Comparison of ENCODE assay signal across 26 mouse cellular contexts in genomic region chr5:140517921-140518230, GRCm38 (mm10). TPM values are rescaled to one million over a fixed set of nuclear protein-coding genes. Genes with fewer than 3 reads are reported as not detected.
DNase-seq lines count a peak whose midpoint lies in the region; ATAC-seq and TF ChIP-seq lines count a peak whose summit lies in the region.
"Had no signal": no experiment of that assay in that cellular context is flagged by ENCODE, and none has a peak within 500 bp of the region (broad histone marks: within the 10 kb centered on the region; RNA-seq: fewer than 3 reads in every experiment).

No protein-coding gene starts in this region.

- peak overlapping the region; percentile 60; the same call in 1 of the 2 replicates for H3K27ac ChIP-seq in kidney, embryonic 16.5 days (ENCODE audit: low read length)
- peak overlapping the region; percentile 99 for H3K27ac ChIP-seq in CH12.LX (ENCODE audit: insufficient read depth, low read depth)
- H3K27ac ChIP-seq in embryonic facial prominence, embryonic 12.5 days: peak overlapping the region; percentile 36; the same call in 1 of the 2 replicates
- peak overlapping the region; percentile 45 for H3K27ac ChIP-seq in intestine, embryonic 16.5 days (ENCODE audit: low read length)
- H3K27ac ChIP-seq in midbrain, embryonic 13.5 days: no peak overlapping the region
- H3K27ac ChIP-seq: hindbrain, embryonic 14.5 days; liver, embryonic 13.5 days; neural tube, embryonic 13.5 days had no signal

- no peak for TF ChIP-seq RAD21 in CH12.LX (IDR thresholded peaks at IDR 0.05; ENCODE audit: low read depth, low read length)

- in situ Hi-C loops in CH12.LX (cut with MboI; ENCODE audit: low pct_ligation_motif_present, low pct_unique_long_range_greater_than_20kb, low sequenced_read_pairs): no loop called here

- no peak overlapping the region for H3K4me2 ChIP-seq in kidney, embryonic 16.5 days (replicated peaks; ENCODE audit: low read depth, low read length)
- peak overlapping the region; percentile 80; the same call in 1 of the 2 replicates for H3K4me2 ChIP-seq in CH12.LX (ENCODE audit: insufficient read depth, low read depth, poor library complexity, severe bottlenecking)
- H3K4me2 ChIP-seq in embryonic facial prominence, embryonic 12.5 days (replicated peaks): no peak overlapping the region
- H3K4me2 ChIP-seq in intestine, embryonic 16.5 days (ENCODE audit: low read depth, low read length): no peak overlapping the region
- H3K4me2 ChIP-seq in midbrain, embryonic 13.5 days (replicated peaks): no peak overlapping the region
- H3K4me2 ChIP-seq: hindbrain, embryonic 14.5 days; liver, embryonic 13.5 days; neural tube, embryonic 13.5 days had no signal

- TF ChIP-seq CTCF in CH12.LX (conservative IDR thresholded peaks at IDR 0.05 in 1 of 2, IDR thresholded peaks at IDR 0.05 in 1 of 2; ENCODE audit: low read depth in 2 of 2, low read length in 2 of 2): no peak

- WGBS in kidney, embryonic 16.5 days: 55% methylated on average over 4 of the region's 4 CpGs
- WGBS in embryonic facial prominence, embryonic 12.5 days: 72% methylated on average over 4 of the region's 4 CpGs
- 35% methylated on average over 4 of the region's 4 CpGs for WGBS in intestine, embryonic 16.5 days
- 96% methylated on average over 4 of the region's 4 CpGs for WGBS in midbrain, embryonic 13.5 days

- peak; percentile 53; the same call in 1 of the 2 replicates for ATAC-seq in kidney, embryonic 16.5 days (ENCODE audit: low FRiP score, low TSS enrichment)
- no peak for ATAC-seq in embryonic facial prominence, embryonic 12.5 days (ENCODE audit: insufficient number of reproducible peaks, insufficient read depth, low FRiP score, low TSS enrichment)
- peak; percentile 44 for ATAC-seq in intestine, embryonic 16.5 days
- no peak for ATAC-seq in midbrain, embryonic 13.5 days
- ATAC-seq: forebrain, embryonic 16.5 days had no signal

- TF ChIP-seq EP300 in CH12.LX (IDR thresholded peaks at IDR 0.05; ENCODE audit: low read length): peak; percentile 83

- H3K4me3 ChIP-seq in kidney, embryonic 16.5 days (ENCODE audit: low read length): no peak overlapping the region
- peak overlapping the region in 2 of 3 experiments; percentile 35 to 55 for H3K4me3 ChIP-seq in CH12.LX (replicated peaks in 1 of 3; ENCODE audit: low read depth in 2 of 3, low read length in 2 of 3, poor library complexity in 1 of 3)
- no peak overlapping the region for H3K4me3 ChIP-seq in embryonic facial prominence, embryonic 12.5 days
- H3K4me3 ChIP-seq in intestine, embryonic 16.5 days (ENCODE audit: low read length): no peak overlapping the region
- H3K4me3 ChIP-seq in midbrain, embryonic 13.5 days (replicated peaks): no peak overlapping the region
- H3K4me3 ChIP-seq: liver, embryonic 13.5 days; neural tube, embryonic 13.5 days had no signal

- no peak for TF ChIP-seq POLR2A in CH12.LX (IDR thresholded peaks at IDR 0.05; ENCODE audit: low read depth, low read length)

- no peaks in the 10 kb centered on the region for H3K9me3 ChIP-seq in kidney, embryonic 16.5 days (ENCODE audit: low read length)
- H3K9me3 ChIP-seq in CH12.LX (replicated peaks; ENCODE audit: low read length): no peaks in the 10 kb centered on the region
- H3K9me3 ChIP-seq in embryonic facial prominence, embryonic 12.5 days: no peaks in the 10 kb centered on the region
- no peaks in the 10 kb centered on the region for H3K9me3 ChIP-seq in intestine, embryonic 16.5 days (ENCODE audit: control insufficient read depth, low read length)
- H3K9me3 ChIP-seq in midbrain, embryonic 13.5 days: no peaks in the 10 kb centered on the region
- H3K9me3 ChIP-seq: liver, embryonic 13.5 days; neural tube, embryonic 13.5 days had no signal

- H3K36me3 ChIP-seq in kidney, embryonic 16.5 days (ENCODE audit: insufficient read depth, low read length): 0 out of 2 replicates have a peak, but pooled peaks cover 8% of the 10 kb centered on the region
- H3K36me3 ChIP-seq in CH12.LX (replicated peaks in 1 of 2; ENCODE audit: control insufficient read depth in 1 of 2, insufficient read depth in 1 of 2, low read length in 1 of 2): peaks cover 5 to 34% of the 10 kb centered on the region in 2 experiments
- peaks cover under 1% of the 10 kb centered on the region; the same call in 1 of the 2 replicates for H3K36me3 ChIP-seq in embryonic facial prominence, embryonic 12.5 days
- H3K36me3 ChIP-seq in intestine, embryonic 16.5 days (ENCODE audit: control insufficient read depth, insufficient read depth, low read length): no peaks in the 10 kb centered on the region
- no peaks in the 10 kb centered on the region for H3K36me3 ChIP-seq in midbrain, embryonic 13.5 days
- H3K36me3 ChIP-seq: liver, embryonic 13.5 days; neural tube, embryonic 13.5 days had no signal

- peaks cover 15% of the 10 kb centered on the region for H3K79me2 ChIP-seq in CH12.LX (replicated peaks; ENCODE audit: control insufficient read depth, extremely low read depth, insufficient read depth, poor library complexity, severe bottlenecking)

- no peak for DNase-seq in kidney, adult 8-10 months
- peak; percentile 91 for DNase-seq in CH12.LX (ENCODE audit: extremely low read depth)
- DNase-seq in spleen, adult 12 weeks (ENCODE audit: low spot score): no peak
- no peak for DNase-seq in layer of hippocampus, adult 11-12 months (ENCODE audit: low spot score)
- DNase-seq: adrenal gland, adult 2 months; cerebellum, postnatal 14 days; embryo, embryonic 11 days; kidney, postnatal 10 days; layer of hippocampus, adult 9-11 months; liver, embryonic 13.5 days; right cerebral cortex, postnatal 25 days had no signal

- H3K9ac ChIP-seq in kidney, embryonic 16.5 days (replicated peaks; ENCODE audit: low read length): 0 out of 2 replicates have a peak overlapping the region, but pooled peaks have one; percentile 29
- H3K9ac ChIP-seq in CH12.LX (ENCODE audit: insufficient read depth, low read depth): no peak overlapping the region; the same call in 1 of the 2 replicates
- H3K9ac ChIP-seq in embryonic facial prominence, embryonic 12.5 days: no peak overlapping the region
- H3K9ac ChIP-seq in intestine, embryonic 16.5 days (ENCODE audit: low read depth, low read length): 0 out of 2 replicates have a peak overlapping the region, but pooled peaks have one; percentile 19
- no peak overlapping the region for H3K9ac ChIP-seq in midbrain, embryonic 13.5 days (replicated peaks)
- H3K9ac ChIP-seq: hindbrain, embryonic 14.5 days; liver, embryonic 13.5 days; neural tube, embryonic 13.5 days had no signal

- no peaks in the 10 kb centered on the region for H3K27me3 ChIP-seq in kidney, embryonic 16.5 days (ENCODE audit: insufficient read depth, low read length)
- H3K27me3 ChIP-seq in CH12.LX (replicated peaks): no peaks in the 10 kb centered on the region
- H3K27me3 ChIP-seq in embryonic facial prominence, embryonic 12.5 days: no peaks in the 10 kb centered on the region
- H3K27me3 ChIP-seq in intestine, embryonic 16.5 days (replicated peaks; ENCODE audit: control insufficient read depth, insufficient read depth, low read length): no peaks in the 10 kb centered on the region
- H3K27me3 ChIP-seq in midbrain, embryonic 13.5 days: no peaks in the 10 kb centered on the region
- H3K27me3 ChIP-seq: liver, embryonic 13.5 days; neural tube, embryonic 13.5 days had no signal

- dilution Hi-C loops in CH12.LX (cut with MboI; ENCODE audit: extremely low pct_ligation_motif_present, extremely low pct_unique_long_range_greater_than_20kb, low sequenced_read_pairs): no loop called here

- peaks cover 23% of the 10 kb centered on the region for H3K4me1 ChIP-seq in kidney, embryonic 16.5 days (ENCODE audit: insufficient read depth, low read length)
- H3K4me1 ChIP-seq in CH12.LX (ENCODE audit: control insufficient read depth in 1 of 2, insufficient read depth in 2 of 2): peaks cover 30 to 81% of the 10 kb centered on the region in 2 experiments
- H3K4me1 ChIP-seq in embryonic facial prominence, embryonic 12.5 days: peaks cover 17% of the 10 kb centered on the region
- peaks cover 33% of the 10 kb centered on the region for H3K4me1 ChIP-seq in intestine, embryonic 16.5 days (ENCODE audit: control insufficient read depth, insufficient read depth, low read length)
- 0 out of 2 replicates have a peak, but pooled peaks cover 9% of the 10 kb centered on the region for H3K4me1 ChIP-seq in midbrain, embryonic 13.5 days (replicated peaks)

TF ChIP-seq in CH12.LX, 34 proteins besides CTCF, POLR2A, EP300 and RAD21 (continues in another document):
- TF ChIP-seq SIN3A (IDR thresholded peaks at IDR 0.05; ENCODE audit: low read length): peak; percentile 83
- TF ChIP-seq JUN (IDR thresholded peaks at IDR 0.05; ENCODE audit: insufficient read depth, low read depth, low read length): peak; percentile 90
- TF ChIP-seq ZNF384 (IDR thresholded peaks at IDR 0.05; ENCODE audit: low read depth, low read length): no peak
- peak; percentile 63 for TF ChIP-seq TCF12 (IDR thresholded peaks at IDR 0.05; ENCODE audit: low read depth, low read length)
- TF ChIP-seq CHD2 (IDR thresholded peaks at IDR 0.05; ENCODE audit: low read length): no peak; the same call in 1 of the 2 replicates
- TF ChIP-seq JUND (conservative IDR thresholded peaks at IDR 0.05; ENCODE audit: low read depth, low read length): peak; percentile 98
- TF ChIP-seq MAZ (IDR thresholded peaks at IDR 0.05; ENCODE audit: low read depth, low read length): 0 out of 2 replicates have a peak, but pooled peaks have one; percentile 27
- TF ChIP-seq MAX (IDR thresholded peaks at IDR 0.05; ENCODE audit: low read length): no peak; the same call in 1 of the 2 replicates
- peak; percentile 77; the same call in 1 of the 2 replicates for TF ChIP-seq RCOR1 (conservative IDR thresholded peaks at IDR 0.05; ENCODE audit: low read depth, low read length)

RNA-seq across cellular contexts. Expression of gene Chst12, which starts 12.5 kb away (rescaled TPM):
- 24.1 and 25.7 TPM in 2 replicates for polyA plus RNA-seq in kidney, embryonic 16.5 days (2015; fragmentation: Nextera tagmentation; extraction: Ambion mirVana)
- total RNA-seq in CH12.LX (2012; rRNA removed) (7.6 and 7.8 TPM in 2 replicates), CH12.LX (2014; rRNA removed) (2.3 and 3.1 TPM in 2 replicates)
- polyA plus RNA-seq in CH12.LX (2012; ENCODE audit: insufficient read length, low read depth): 17.0 and 18.1 TPM in 2 replicates
- 17.5 and 18.9 TPM in 2 replicates for polyA plus RNA-seq in embryonic facial prominence, embryonic 12.5 days (2016; fragmentation: Nextera tagmentation; extraction: Ambion mirVana)
- polyA plus RNA-seq in intestine, embryonic 16.5 days (2015; fragmentation: Nextera tagmentation; extraction: Ambion mirVana): 19.9 and 21.0 TPM in 2 replicates
- 13.4 and 15.2 TPM in 2 replicates for polyA plus RNA-seq in midbrain, embryonic 13.5 days (2015; fragmentation: Nextera tagmentation; extraction: Ambion mirVana)

RNA-seq across cellular contexts. Expression of gene Grifin, which starts 47.0 kb away (rescaled TPM):
- 0.27 TPM in 1 of 2 replicates, not detected in the other for polyA plus RNA-seq in kidney, embryonic 16.5 days (2015; fragmentation: Nextera tagmentation; extraction: Ambion mirVana)
- total RNA-seq in CH12.LX (2012; rRNA removed) (not detected in 2 replicates), CH12.LX (2014; rRNA removed) (not detected in 2 replicates)
- not detected in 2 replicates for polyA plus RNA-seq in CH12.LX (2012; ENCODE audit: insufficient read length, low read depth)
- 0.53 and 1.1 TPM in 2 replicates for polyA plus RNA-seq in embryonic facial prominence, embryonic 12.5 days (2016; fragmentation: Nextera tagmentation; extraction: Ambion mirVana)
- 0.70 and 0.80 TPM in 2 replicates for polyA plus RNA-seq in intestine, embryonic 16.5 days (2015; fragmentation: Nextera tagmentation; extraction: Ambion mirVana)
- polyA plus RNA-seq in midbrain, embryonic 13.5 days (2015; fragmentation: Nextera tagmentation; extraction: Ambion mirVana): not detected in 2 replicates
- total RNA-seq: adrenal gland, adult 2 months; gastrocnemius, adult 18-20 months; granulocyte monocyte progenitor cell, adult 5-6 weeks; left cerebral cortex, postnatal 14 days; monocyte, adult 5-6 weeks had no signal
- polyA plus RNA-seq: adrenal gland, adult 2 months; forebrain, embryonic 16.5 days; heart, postnatal 0 days; hindbrain, embryonic 14.5 days; lung, embryonic 16.5 days; neural tube, embryonic 13.5 days; testis, adult 2 months; urinary bladder, adult 2 months had no signal

Comparison
In these comparisons a context has a peak if more than half of its experiments do, and no peak if none do; other contexts are left out.
1. ATAC-seq: peak in kidney, embryonic 16.5 days (single experiment) and intestine, embryonic 16.5 days (single experiment); none in embryonic facial prominence, embryonic 12.5 days (single experiment) and midbrain, embryonic 13.5 days (single experiment).
2. H3K4me3 ChIP-seq: peak in CH12.LX (2 of 3); none in kidney, embryonic 16.5 days (single experiment), embryonic facial prominence, embryonic 12.5 days (single experiment), intestine, embryonic 16.5 days (single experiment) and midbrain, embryonic 13.5 days (single experiment).
3. H3K9ac ChIP-seq: peak in kidney, embryonic 16.5 days (single experiment) and intestine, embryonic 16.5 days (single experiment); none in CH12.LX (single experiment), embryonic facial prominence, embryonic 12.5 days (single experiment) and midbrain, embryonic 13.5 days (single experiment).